Mouse (Mus musculus): ENCODE data around the gene Galnt12.
"Not testable (repeated sequence)": the region's sequence is repeated elsewhere in the genome, so short reads cannot be mapped to it uniquely, and the experiment has no call there.

Galnt12 gene

GRCm38 (mm10) chr4:47091493-47092386 lies at the start of gene Galnt12:
Gene Galnt12 (plus strand): TSS chr4:47091909.
- peak; percentile 86 for ATAC-seq (ENCODE audit: low TSS enrichment)

- no peak for ATAC-seq (ENCODE audit: low TSS enrichment)
Measured at GRCm38 (mm10) chr4:47043866-47044265, 47.8 kb upstream of the Galnt12 start.

- ATAC-seq (ENCODE audit: low TSS enrichment): no peak
Measured at GRCm38 (mm10) chr4:47046974-47047373, 44.7 kb upstream of the Galnt12 start.

DNA sequence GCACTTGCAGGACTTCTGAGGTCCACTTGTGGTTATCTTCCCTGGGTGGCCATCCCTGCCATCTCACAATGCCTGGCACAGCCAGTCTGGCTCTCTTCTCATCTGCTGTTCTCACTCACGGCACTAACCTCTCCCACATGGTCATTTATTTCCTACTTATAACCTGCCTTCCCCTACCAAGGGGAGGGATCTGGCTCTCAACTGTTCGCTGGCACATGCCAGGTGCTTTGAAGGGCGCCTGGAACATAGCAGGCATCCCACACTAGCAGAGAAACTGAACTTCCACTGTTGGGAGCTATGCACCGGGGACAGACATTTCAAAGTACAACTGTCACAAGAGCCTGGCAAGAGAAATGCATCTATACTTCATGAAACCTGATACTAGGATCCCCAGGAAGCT lies 43.9 kb upstream of the Galnt12 start:
- ATAC-seq (ENCODE audit: low TSS enrichment): no peak

GRCm38 (mm10) chr4:47049216-47049615 lies 42.5 kb upstream of the Galnt12 start:
- no peak for ATAC-seq (ENCODE audit: low TSS enrichment)

- ATAC-seq (ENCODE audit: low TSS enrichment): peak; percentile 76
Measured at GRCm38 (mm10) chr4:47050167-47050566, 41.5 kb upstream of the Galnt12 start.

GRCm38 (mm10) chr4:47050642-47051381 lies 40.9 kb upstream of the Galnt12 start:
- peak; percentile 20; the same call in 1 of the 2 replicates for ATAC-seq (ENCODE audit: low TSS enrichment)

- ATAC-seq (ENCODE audit: low TSS enrichment): no peak
Measured at GRCm38 (mm10) chr4:47051905-47052304, 39.8 kb upstream of the Galnt12 start.

GRCm38 (mm10) chr4:47055170-47055569 lies 36.5 kb upstream of the Galnt12 start:
- not testable (repeated sequence) for ATAC-seq (ENCODE audit: low TSS enrichment)

- no peak for ATAC-seq (ENCODE audit: low TSS enrichment)
Measured at GRCm38 (mm10) chr4:47055570-47056080, 36.1 kb upstream of the Galnt12 start.

- peak; percentile 84 for ATAC-seq (ENCODE audit: low TSS enrichment)
Measured at GRCm38 (mm10) chr4:47056791-47057509, 34.8 kb upstream of the Galnt12 start, which contains the start of gene Anks6. Gene Anks6 (minus strand): TSS chr4:47057427.

- ATAC-seq (ENCODE audit: low TSS enrichment): peak; percentile 11; the same call in 1 of the 2 replicates
Measured at GRCm38 (mm10) chr4:47057510-47058325, 34.0 kb upstream of the Galnt12 start.

DNA sequence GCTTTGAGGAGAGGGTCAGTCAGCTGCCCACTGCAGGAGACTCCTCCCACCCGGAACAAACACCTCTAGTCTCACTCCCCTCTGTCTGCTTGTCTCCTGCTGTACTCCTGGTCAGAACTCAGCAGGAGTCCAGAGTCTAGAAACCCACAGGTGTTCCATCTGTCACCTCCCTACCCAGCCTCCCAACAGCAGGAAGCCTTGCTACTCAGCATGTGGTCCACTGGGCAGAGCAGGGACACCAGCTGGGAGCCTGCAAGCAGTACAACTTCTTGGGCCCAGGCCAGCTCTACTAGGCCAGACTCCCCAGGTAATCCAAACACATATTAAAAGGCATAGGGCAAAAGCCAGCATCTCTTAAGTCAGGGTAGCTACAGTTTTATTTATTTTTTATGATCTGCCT lies 30.8 kb upstream of the Galnt12 start:
- ATAC-seq (ENCODE audit: low TSS enrichment): no peak

GRCm38 (mm10) chr4:47075054-47075453 lies 16.7 kb upstream of the Galnt12 start:
- ATAC-seq (ENCODE audit: low TSS enrichment): peak; percentile 92

DNA sequence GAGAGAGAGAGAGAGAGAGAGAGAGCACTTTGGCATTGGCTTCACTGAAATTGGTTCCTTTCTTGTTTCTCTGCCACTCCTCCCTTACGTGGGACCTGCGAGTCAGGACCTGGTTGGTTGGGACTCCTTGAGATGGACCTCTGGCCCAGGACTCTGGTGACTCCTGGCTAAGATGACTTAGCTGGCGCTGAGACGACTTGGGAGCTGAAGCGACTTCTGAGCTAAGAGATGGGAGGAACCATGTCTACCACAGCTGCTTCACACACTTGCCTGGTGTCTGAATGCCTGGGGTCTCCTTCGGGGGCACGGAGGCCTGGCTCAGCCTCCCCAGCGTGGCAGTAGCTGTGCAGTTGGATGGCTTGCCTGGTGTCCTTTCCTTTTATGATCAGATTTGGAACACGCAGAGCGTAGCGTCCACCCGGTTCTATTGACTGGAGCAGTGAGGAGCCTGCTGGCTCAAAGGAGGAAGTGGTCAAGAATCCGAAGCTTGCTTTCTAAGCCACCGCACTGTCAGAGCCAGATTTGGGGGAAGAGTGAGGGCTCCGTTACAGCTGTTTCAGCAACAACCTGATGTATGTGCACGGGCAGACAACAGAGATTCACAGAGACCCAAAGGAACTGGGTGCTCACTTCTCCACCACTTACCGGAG lies 11.6 kb upstream of the Galnt12 start:
- no peak for ATAC-seq (ENCODE audit: low TSS enrichment)

DNA sequence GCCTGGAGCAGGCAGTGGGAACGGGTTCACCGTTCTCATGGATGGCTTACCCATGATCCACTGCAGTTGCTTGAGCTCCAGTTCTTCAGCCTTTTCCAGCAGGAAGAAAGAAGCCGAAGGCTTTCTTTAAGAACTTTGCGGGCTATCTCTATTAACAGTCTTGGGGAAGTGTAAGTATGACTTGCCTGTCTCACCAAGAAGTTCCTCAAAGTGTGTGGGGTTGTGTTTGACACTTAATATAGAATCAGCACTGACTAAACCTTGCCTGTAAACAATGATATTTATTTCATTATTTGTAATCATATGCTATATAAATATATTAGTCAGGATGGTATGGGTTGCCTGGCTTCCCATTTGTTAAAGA lies 11.1 kb upstream of the Galnt12 start:
- ATAC-seq (ENCODE audit: low TSS enrichment): no peak

DNA sequence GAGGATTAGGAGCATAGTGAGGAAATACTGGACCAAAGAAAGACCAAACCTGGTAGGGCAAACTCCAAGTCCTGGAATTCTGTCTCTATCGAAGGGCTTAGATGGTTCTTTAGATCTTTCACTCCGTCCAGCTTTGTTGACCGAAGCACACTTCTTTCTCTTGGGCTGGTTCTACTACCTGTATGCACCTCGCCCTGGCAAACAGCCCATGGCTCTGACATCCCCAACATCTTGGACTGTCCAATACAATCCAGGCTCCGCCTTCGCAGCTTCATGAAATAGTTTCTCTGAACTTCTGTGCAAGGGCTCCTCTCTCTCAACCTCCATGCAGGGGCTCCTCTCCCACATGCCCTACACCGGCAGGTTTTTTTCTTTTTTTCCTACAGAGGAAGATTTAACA lies 7.9 kb upstream of the Galnt12 start:
- no peak for ATAC-seq (ENCODE audit: low TSS enrichment)

GRCm38 (mm10) chr4:47088671-47089070 lies 3.0 kb upstream of the Galnt12 start:
- no peak for ATAC-seq (ENCODE audit: low TSS enrichment)

DNA sequence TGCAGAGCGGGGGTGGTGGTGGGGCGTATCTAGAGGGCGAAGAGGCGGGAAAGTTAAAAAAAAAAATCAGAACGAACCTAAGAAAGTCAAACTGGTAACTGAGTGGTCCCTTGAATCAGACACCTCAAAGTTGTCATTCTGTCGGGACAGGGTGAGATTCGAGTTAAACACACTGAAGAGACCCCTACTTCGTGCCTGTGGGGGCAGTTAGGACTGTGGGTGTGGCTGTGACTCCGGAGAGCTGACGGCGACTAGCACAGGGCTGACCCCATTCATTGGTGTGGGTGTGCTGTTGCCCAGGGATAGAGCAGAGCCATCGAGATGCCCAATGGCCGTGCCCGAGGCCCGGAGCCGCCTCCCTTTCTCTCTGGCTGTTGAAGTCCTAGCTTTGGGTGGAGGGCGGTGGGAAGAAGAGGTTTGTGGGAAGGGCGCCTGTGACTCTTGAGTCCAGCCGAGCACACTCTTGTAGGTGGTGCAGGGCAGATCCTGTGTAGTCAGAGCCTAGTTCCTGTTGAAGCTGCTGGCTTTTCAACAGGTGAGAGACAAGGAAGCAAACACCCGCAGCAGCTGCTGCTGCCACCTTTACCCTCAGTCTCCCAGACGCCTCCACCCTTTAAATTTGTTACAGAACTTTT lies 795 bp downstream of the Galnt12 start:
- ATAC-seq (ENCODE audit: low TSS enrichment): peak; percentile 33

DNA sequence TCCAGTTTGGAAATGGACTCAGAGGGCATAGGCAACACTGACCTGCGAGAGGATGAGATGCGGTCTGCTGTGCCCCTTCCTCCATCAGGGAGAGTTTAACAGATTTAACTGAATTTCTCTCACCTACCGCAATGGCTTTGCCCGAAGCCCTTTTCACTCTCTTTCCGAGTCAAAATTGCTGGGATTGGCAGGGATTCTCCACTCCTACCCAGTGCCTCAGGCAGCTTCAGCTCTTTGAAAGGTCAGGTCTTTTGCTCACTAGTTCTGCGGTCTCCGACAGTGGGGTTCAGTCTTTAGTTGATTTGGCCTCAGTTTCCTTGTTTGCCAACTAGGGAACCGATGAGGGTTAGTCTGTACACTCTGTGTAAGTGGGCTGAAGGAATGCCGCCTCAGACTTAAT lies 1.5 kb downstream of the Galnt12 start:
- ATAC-seq (ENCODE audit: low TSS enrichment): no peak

All from frontal cortex, adult (tissue).